Mouse (Mus musculus) spleen, postnatal 36 days (tissue): ENCODE data around the gene Bnc1.

Experiments
- DNase-seq, 2 experiments: peaks; one replicate each; pipeline ENCODE4 v3.0.0; 2022; ENCODE audit warnings: low spot score in 2 of 2, mixed read lengths in 1 of 2

Gene Bnc1

DNA sequence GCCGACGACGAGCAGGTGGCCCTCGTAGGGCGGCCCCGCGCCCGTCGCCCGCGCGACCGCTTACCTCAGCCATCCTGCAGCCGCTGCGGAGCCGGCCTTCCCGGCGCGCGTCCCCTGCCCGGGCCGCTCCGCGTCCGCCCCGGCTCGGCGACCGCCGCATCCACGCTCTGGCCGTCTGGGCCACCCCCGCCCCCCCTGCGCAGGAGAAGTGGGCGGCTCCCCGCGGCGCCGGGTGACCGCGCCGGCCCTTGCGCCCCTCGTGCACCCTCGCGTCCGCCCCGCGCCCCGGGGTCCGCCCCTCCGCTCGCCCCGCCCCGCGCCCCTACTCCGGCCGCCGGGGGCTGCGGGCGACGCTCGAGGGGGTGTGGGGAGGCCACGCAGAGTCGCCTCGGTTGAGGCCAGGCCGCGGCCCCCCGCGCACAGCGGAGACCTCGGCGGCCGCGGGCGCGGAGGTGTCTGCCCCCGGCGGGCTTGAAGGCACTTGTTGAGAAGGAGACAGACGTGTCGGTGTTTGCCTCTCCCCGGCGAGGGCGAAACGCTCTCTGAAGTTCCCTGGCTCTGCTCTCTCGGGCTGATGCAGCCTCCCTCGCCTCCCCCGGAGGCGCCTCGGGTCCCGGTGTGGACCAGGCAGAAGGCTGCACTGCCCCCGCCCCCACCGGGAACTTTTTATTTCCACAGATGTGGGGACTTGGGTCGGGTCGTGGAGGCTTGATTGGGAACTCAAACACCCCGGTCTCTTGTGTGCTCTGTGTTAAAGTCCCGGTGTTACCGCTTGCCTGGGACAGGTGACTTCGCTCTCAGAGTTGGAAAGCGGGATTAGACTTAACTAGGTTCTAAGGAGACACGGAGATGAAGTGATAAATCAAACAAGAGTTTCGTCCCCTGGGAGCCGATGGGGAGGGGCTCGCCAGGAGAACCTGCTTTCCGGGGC, at the start of gene Bnc1:
TSS of gene Bnc1 (minus strand) at position 162 of the 931 bp plus-strand sequence.
- DNase-seq = no peak

DNA sequence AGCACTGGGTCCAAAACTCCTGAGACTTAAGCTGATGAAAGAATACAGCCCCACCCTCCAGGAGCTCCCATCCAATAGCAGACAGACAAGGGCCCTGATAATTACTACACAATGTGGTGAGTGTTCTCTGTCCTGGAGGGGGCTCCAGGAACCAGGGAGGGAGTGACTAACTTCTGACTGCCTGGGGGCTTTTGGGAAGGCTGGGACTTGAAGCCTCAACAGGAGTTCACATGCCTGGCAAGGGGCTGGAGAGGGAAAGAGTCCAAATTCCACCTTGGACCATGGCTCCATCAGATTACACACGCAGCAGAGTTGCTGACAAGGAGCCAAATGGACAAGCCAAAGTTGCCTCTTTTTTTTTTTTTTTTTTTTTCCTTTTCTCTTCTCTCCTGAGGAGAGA, 41.3 kb upstream of the Bnc1 start:
- no peak for DNase-seq

DNA sequence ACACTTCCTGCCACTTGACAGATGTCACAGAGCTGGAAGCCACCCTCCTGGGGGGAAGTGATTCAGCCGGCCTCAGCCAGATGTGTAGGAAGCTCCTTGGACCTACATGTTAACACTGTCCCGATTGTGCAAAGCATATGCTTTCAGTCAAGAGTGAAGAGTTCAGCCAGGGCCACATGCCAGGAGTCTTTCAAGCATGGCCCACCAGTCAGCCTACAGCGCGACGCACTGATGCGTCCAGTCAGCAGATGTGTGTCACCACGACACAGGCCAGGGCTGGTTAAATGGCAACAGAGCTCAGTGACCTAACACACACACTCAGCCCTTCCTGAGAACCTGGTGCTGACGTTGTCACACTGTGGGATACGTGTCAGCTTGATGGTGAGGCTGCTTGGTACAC, 37.6 kb upstream of the Bnc1 start:
- DNase-seq = peak; percentile 25 to 34

DNA sequence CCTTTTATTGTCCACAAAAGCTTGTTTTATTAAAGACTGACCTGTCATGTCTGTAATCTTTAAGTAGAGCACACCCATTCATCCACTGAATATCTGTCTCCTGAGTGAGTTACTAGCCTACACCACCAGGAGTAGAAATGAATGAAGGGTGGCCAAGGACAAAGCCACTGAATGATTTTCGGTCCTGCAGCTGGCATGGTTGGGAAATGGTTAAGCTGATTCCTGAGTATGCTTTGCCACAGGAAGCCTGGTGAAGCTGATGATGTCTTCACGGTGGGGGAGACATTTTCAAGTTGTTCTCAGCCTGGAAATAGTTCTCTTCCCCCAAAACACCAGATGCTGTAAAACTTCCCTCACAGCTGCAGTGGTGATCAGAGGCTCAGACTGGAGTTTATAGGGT, 33.7 kb upstream of the Bnc1 start:
- DNase-seq = no peak

DNA sequence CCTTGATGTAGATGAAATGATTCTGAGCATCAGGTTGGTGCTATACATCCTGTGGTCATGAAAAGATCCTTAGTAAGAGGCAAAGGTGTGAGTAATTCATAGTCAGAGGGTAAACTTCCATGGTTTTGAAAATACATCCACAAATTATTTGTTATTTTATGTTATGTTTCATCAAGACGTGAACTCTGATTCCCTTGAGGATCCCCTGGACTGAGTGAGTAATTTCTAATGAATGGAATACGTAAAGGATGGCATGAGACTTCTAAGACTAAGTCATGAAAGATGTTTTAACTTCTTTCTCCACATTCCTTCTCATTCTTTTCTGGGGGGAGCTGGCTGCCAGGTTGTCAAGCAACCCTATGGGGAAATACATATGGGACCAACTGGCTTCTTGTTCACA, 31.6 kb upstream of the Bnc1 start:
- DNase-seq = no peak

DNA sequence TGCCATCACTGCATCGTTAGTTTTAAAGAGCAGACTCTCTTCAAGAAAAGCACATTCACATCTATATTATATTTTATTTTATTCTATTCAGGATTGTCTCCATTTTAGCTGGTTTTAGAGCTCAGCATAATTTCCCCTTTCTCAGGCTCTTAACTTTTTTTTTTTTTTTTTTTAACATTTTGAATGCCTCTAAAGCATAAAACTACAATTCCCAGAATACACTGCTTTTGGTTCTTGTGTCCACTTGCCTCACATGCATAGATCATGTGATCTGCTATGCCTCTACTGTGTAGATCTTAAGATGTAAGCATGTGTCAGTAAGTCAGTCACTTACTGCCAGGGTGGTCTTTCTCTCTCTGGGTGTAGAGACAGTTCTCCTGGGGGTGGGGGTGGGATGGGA, 30.3 kb upstream of the Bnc1 start:
- DNase-seq = no peak

DNA sequence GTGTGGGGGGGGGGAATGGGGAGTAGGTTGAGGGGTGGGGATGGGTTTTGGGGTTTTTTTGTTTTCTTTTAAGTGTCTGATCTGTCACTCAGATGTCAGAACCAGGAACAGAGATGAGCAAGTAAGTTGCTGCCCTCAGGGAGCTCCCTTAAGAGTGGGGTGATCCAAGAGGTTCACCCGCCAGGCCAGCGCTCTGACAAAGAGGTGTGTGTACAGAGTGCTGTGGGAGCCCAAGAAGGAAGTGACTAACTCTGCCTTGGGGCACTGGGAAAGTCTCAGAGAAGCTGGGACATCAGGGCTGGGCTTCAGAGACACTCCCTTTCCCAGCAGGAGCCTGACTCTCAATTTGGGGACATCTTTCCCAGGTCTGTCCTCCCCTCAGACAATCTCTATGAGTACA, 25.9 kb upstream of the Bnc1 start:
- DNase-seq = no peak

DNA sequence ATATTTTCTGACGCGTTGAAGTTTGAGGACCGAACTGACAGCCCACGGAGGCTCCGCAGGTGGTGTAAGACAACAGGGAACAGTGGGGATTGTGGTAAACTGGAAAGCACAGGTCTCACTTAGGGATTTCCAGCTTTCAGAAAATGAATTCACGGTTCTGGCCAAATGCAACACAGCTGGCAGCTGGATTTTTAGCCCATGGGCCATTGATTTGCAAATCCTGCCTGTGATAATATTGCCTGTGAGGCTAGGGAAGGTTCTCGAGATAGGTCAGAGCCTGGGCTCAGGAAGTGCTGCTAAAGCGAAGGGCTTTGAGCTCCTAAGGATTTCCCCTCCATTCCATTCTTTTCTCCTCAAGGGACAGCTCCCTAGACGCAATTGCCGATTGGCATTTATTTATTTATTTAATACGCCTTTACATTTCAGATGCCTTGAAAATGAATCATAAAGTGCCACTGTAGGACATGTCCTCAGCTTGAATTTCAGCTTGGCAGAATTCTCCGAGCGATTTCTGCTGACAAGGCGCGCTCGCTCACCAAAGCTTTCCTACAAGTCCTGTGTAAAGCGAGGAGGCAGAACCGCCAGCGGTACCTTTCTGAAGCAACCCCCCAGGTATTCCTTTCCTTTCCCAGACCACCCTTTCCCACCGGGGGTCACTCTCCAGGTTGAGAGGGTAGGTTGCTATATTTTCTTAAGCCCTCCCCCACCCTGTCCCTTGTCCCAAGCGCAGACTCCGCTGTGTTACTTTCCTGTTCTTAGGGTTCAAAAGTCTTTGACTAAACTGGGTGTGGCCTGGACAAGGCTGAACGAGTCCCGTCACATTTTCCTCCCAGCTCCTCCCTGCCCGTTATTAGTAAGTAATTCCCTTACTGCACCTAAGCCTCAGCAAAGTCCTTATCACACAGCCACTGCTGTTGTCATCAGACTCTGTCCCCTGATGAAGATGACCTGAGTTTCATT, 24.9 kb upstream of the Bnc1 start:
- no peak for DNase-seq

DNA sequence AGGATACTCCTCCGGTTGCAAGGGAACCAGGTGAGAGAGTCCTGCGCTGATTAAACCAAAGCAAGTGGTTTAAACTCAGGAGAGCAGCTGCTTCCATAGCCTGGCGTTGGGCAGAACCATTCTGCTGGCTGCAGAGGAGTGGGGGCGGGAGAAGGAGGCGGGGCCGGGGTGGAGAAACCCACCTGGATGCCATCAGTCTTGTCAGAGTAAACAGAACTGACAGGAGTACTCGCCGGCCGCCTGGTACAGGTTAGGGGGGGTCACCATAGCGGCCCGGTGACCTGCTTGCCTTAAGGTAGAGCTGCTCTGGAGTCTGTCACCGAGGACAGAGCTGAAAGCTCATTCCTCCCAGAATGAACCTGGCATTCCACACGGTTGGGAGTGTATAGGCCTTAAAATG, 20.4 kb upstream of the Bnc1 start:
- DNase-seq = no peak

DNA sequence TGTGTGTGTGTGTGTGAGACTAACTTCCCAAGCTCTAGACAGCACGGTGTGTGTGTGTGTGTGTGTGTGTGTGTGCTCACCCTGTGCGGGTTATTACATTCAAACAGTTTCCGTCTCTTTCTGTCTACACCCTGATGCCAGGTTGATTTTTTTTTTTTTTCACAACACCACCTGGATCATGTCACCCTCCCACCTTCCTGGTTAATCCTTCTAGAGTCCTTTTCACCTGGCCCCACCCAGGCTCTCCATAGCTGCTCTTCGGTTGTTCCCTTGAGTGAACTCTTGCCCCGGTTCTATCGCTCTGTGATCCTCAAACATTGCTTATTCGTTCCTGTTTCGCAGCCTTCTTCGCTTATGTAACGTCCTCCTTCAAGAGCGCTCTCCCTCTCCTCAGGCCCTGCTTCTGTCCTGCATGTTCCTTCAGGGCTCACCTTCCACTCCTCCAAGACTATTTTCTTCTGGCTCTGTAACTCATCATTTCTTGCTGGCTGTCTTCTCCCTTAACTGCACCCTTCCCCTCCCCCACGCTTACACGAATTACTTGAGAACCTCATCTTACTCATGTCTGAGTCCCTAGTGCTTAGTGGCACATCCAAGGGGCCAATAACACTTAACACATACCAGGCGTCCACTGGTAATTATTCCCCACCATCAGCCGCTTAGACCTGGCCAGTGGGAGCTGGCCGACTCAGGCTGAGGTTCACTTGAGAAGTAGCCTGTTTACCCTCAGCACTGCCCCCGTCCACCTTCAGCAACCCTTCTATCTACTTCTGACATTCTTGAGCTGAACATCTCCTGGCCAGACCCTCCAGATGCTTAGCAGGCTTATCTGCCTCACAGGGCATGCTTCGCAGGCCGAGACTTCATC, 19.7 kb upstream of the Bnc1 start:
- DNase-seq = no peak

DNA sequence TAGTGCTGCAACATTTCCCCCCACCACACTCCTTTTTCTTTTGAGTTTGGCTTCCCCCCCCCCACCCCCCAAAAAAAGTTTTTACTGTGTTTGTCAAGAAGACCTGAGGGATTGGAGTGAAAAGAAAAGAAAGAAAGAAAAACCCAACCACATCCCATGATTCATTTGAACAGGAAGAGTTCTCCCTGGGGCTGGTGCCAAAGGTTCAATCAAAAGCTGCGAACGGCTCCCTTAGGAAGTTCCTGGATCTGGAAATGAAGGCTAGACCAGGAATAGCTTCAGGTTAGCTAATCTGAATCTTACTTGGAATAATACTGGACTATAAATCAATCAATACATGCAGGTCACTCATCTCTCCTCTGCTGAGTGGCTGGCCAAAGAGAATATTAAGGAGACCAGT, 15.1 kb upstream of the Bnc1 start:
- DNase-seq = no peak

DNA sequence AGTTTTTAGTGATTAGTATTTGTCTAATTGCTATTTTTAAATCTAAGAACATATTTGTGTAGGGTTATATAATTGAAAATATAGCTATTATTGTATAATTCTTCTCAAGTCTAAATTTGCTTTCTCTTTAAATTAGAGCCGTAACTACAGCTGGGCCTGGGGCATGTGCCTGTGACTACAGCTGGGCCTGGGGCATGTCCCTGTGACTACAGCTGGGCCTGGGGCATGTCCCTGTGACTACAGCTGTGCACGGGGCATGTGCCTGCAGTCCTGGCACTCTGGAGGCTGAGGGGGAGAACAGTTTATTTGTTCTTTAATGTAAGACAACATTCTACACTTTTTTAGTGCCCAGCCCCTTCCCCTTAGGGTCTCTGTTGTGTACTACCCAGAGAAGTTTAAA, 12.1 kb upstream of the Bnc1 start:
- no peak for DNase-seq

DNA sequence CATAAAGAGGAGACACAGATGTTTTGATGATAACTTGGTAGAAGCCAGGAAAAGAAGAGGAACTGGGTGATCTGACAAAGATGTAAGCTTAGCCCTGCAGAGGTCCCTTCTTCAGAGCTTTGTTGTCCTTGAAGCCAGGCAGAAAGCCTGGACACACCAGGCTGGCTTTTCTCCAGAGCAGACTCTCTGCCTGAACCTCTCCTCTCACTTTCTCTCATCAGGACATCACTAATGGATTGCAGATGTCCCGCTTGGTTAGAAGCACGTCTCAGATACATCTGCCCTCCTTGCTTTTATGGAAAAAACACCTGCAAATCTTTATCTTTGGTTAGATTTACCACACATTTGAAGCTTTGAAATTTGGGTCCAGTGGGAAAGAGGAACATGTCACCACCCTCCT, 7.7 kb upstream of the Bnc1 start:
- DNase-seq = no peak

DNA sequence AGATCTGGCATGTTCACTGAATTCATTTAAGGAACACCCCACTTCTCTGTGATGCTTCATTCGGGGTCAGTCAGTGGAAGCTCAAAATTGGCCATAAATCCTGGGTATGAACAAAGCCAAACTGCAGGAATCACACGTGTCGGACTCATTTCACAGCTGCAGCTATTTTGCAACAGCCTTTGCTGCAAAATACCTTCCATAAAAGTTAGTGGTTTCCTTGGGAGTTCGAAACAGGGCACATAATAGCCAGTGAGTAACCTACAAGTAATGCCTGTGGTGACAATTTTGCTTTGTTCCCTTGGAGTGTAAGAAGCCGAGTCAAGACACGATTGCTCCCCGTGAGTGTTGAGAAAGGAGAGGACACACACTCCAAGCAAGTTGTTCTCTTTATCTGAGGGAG, 7.3 kb upstream of the Bnc1 start:
- no peak for DNase-seq

DNA sequence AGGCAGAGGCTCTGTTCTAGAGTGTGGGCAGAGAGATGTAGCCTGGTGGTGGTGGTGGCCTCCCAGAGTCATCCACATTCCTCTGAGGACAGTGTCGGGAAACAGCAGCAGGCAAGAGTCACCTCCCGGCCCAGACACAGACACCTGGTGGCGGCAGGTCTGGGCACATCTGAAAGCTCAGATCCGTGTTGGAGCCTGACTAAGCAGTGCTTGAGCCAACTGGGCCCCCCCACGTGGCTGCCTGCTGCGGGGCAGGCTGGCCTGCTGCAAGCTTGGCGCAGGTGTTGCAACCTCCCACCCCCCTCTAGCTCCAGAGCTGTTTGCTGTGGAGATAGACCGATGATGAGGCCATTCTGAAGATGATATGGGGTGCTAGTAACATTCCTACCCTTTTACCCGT, 3.9 kb upstream of the Bnc1 start:
- no peak for DNase-seq

DNA sequence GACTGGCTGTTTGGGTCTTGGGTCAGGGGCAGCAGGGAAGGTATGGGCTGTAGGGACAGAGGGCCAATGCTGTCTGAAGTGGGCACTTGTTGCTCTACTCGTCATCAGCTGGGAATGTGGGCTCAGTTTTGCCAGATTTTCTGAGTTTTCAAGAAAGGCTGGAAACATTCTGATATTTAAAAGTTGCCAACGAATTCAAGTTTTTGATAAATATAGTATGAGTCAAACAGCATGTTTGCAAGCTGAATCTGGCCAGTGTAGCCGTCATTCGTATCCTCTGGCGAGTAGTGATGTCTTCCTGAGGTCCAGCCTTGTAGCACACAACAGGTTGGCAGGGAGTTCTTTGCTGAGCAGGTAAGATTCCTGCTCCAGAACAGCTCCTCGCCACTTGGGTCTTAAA, 3.0 kb upstream of the Bnc1 start:
- no peak for DNase-seq

DNA sequence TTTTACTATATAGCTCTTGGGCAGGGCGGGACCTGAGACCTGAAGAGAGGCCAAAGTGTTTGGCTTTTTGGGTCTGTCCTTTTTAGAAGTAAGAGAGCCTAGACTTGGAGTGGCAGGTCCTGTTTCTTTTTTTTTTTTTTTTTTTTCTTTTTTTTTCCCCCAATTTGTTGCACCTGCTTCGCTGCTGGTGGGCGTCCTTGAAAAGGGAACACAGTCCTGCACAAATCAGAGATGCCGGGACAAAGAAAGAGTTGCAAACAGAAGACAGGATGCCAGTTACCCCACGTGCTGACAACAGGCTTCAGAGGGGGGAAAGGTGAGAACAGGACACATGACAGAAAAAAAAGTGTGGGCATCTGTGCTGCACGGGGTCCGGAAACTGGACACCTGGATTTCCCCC, 1.0 kb upstream of the Bnc1 start:
- DNase-seq = no peak

DNA sequence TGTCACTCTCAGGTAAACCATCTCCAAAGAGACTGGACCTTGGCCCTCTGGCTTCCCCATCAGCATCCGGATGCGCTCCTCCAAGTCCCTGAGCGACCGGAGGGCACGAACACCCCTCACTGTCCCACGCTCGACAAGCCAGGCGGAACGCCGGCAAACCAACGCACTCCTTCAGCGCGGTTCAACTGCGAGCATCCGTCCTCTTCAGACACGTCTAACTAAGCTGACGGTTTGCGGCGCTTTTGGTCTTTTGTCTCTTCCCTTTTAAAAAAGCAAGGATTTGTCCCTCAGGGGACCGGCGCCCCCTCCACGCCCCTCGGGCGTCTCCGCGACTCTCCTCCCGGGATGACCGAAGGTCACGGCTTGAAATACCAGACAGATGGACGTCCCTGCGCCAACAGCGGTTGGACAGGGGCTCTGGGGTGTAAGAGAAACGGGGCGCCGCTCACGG, 456 bp downstream of the Bnc1 start:
- no peak for DNase-seq

DNA sequence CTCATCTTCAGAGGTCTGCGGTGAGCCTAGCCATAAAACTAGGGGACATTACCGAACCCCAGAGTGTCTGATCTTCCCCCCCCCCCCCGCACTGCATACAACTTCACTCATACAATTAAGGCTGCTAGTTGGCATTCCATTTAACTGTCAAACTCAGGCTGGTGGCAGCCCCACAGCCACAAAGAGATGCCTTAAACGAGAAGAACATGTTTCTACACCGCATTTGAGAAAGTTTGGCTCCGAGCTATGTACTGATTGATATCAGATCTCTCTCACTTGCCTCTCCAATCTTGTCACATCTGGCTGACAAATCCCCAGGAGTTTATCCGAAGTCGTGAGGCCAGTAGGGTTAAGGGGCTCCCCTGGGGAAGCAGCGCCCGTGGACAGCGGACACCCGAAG, 976 bp downstream of the Bnc1 start:
- DNase-seq = no peak

DNA sequence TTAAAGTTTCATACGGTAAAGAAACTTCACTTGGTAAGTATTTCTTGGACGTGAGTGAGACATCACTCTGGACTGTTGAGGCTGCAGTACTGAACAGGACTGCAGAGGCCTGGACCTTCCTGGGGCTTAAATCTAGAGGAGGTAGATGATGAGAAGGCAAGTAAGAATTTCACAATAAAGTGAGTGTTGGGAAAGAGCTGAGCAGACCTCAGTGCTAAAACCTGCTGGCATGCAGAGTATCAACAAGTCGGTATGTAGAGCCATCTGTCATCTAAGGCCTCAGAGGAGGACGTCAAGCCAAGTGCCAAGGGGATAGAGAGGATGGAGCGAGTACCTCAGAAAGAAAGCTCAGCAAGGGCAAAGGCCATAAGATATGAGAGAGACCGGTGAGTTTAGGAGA, 8.4 kb downstream of the Bnc1 start:
- DNase-seq = no peak

DNA sequence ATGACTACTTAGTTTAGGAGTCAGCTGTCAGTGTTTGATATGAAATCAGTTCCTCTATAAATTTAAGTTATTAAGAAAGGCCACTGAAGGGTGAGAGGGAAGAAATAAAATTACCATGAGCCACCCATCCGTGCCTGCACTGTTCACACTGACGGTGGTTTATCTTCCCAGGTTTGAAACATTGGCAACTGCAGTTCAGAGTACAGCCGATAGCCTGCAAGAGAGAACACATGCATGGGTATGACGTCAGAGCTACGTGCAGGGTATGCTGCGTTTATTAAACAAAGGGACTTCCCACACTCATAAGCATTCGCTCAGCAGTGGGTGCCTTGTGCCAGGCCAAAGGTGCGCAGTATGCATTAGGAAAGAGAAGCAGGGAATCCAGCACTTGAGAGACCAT, 13.8 kb downstream of the Bnc1 start:
- no peak for DNase-seq

DNA sequence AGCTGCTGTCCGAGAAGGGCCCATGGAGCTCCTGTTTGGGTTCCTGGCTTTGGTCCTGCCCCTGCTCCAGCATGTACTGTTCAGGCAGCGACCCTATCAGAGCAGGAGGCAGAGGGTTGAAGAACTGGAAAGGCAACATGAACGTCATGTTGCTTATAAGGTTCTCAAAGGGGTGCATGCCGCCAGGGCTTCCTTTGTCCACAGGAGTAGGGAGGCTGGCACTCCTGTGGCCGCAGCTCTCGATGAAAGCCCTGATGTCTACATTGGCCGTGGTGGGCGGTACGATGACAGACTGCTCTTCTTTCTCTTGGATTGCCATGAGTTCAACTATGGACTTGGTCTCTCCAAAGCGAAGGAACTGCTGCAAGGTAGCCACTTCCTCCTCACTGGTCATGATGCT, 17.5 kb downstream of the Bnc1 start:
- no peak for DNase-seq
